Mouse (Mus musculus) erythroblast, embryonic 14.5 days (primary cell): Measurements from ENCODE around the gene Fam213a.

Source experiments
- GATA1 ChIP-seq: IDR thresholded peaks from 2 replicates; pipeline ENCODE4 v1.6.1; 2012; ENCODE audit warnings: low read length, inconsistent platforms, mixed read lengths
- TAL1 ChIP-seq: IDR thresholded peaks from 3 replicates; pipeline ENCODE4 v1.6.1; 2012; ENCODE audit warnings: low read length, inconsistent platforms, mixed read lengths

- TF ChIP-seq GATA1 (no peak), TAL1 (no peak)
Observed at GRCm38 (mm10) chr14:41013630-41014613, at the start of gene Fam213a.
